Mouse (Mus musculus): ENCODE measurements around the gene Ripor3. TPM values are rescaled to one million over a fixed set of nuclear protein-coding genes. Genes with fewer than 3 reads are reported as not detected.

Ripor3 gene
- polyA plus RNA-seq, 1 experiment, result 5.3 TPM

DNA sequence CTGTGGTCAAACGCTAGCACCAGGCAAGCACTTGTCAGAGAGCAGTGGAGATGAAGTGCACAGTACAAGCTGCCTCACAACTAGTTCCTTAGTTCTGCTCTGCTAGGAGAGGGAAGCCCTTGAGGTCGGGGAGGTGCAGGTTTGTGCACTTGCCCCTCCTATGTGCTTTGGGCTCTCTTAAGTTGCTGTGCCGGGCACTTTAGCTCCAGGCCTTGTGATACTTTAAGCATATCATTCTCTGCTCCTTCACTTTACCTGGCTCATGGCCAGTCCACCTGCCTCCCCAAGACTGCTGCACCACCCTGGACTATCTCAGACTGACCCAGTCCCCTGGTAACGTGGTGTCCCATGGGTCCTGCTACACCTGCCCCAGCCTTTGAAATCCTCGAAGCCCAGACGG is 62.4 kb downstream of the Ripor3 start:
- no peak for DNase-seq (ENCODE audit: low read depth in 1 of 2, low spot score in 2 of 2)
- Histone ChIP-seq H3K4me3 (ENCODE audit: extremely low read depth, insufficient read depth, insufficient read length) (no peak overlapping the region), H3K27ac (ENCODE audit: insufficient read depth, low read length) (peak overlapping the region; percentile 59), H3K36me3 (ENCODE audit: control insufficient read depth, insufficient read depth, low read length) (no peaks in the 10 kb centered on the region), H3K27me3 (ENCODE audit: control insufficient read depth, insufficient read depth, low read length) (no peaks in the 10 kb centered on the region), H3K4me1 (ENCODE audit: control insufficient read depth, insufficient read depth, insufficient read length) (peaks cover 69% of the 10 kb centered on the region; the same call in 1 of the 2 replicates)
- WGBS, result 45% methylated on average over 6 of the region's 6 CpGs
- TF ChIP-seq CTCF (IDR thresholded peaks at IDR 0.05; ENCODE audit: extremely low read depth, insufficient read depth, insufficient read length, insufficient replicate concordance) (no peak), POLR2A (IDR thresholded peaks at IDR 0.05; ENCODE audit: low read depth, low read length) (no peak)

GRCm38 (mm10) chr2:167947251-167947650 is 63.2 kb downstream of the Ripor3 start:
- H3K27me3 ChIP-seq (ENCODE audit: control insufficient read depth, insufficient read depth, low read length), result no peaks in the 10 kb centered on the region
- H3K27ac ChIP-seq (ENCODE audit: insufficient read depth, low read length), result no peak overlapping the region
- DNase-seq (ENCODE audit: low read depth in 1 of 2, low spot score in 2 of 2), result no peak
- TF ChIP-seq CTCF (IDR thresholded peaks at IDR 0.05; ENCODE audit: extremely low read depth, insufficient read depth, insufficient read length, insufficient replicate concordance), result no peak
- 73% methylated on average over 3 of the region's 3 CpGs for WGBS
- H3K4me3 ChIP-seq (ENCODE audit: extremely low read depth, insufficient read depth, insufficient read length), result no peak overlapping the region
- H3K36me3 ChIP-seq (ENCODE audit: control insufficient read depth, insufficient read depth, low read length), result no peaks in the 10 kb centered on the region
- H3K4me1 ChIP-seq (ENCODE audit: control insufficient read depth, insufficient read depth, insufficient read length), result peaks cover 73% of the 10 kb centered on the region; the same call in 1 of the 2 replicates

GRCm38 (mm10) chr2:167945451-167945850 is 65.0 kb downstream of the Ripor3 start:
- no peaks in the 10 kb centered on the region for H3K36me3 ChIP-seq (ENCODE audit: control insufficient read depth, insufficient read depth, low read length)
- 80% methylated on average over 5 of the region's 5 CpGs for WGBS

GRCm38 (mm10) chr2:167944193-167944592 is 66.2 kb downstream of the Ripor3 start:
- Histone ChIP-seq H3K36me3 (ENCODE audit: control insufficient read depth, insufficient read depth, low read length) (no peaks in the 10 kb centered on the region), H3K4me3 (ENCODE audit: extremely low read depth, insufficient read depth, insufficient read length) (no peak overlapping the region), H3K27ac (ENCODE audit: insufficient read depth, low read length) (peak overlapping the region; percentile 97), H3K4me1 (ENCODE audit: control insufficient read depth, insufficient read depth, insufficient read length) (peaks cover 80% of the 10 kb centered on the region), H3K27me3 (ENCODE audit: control insufficient read depth, insufficient read depth, low read length) (no peaks in the 10 kb centered on the region)
- DNase-seq (ENCODE audit: low read depth in 1 of 2, low spot score in 2 of 2), result no peak
- TF ChIP-seq POLR2A (IDR thresholded peaks at IDR 0.05; ENCODE audit: low read depth, low read length) (no peak), CTCF (IDR thresholded peaks at IDR 0.05; ENCODE audit: extremely low read depth, insufficient read depth, insufficient read length, insufficient replicate concordance) (no peak)
- WGBS, result 87% methylated on average over 3 of the region's 3 CpGs

More at GRCm38 (mm10) chr2:167945451-167945850, 65.0 kb downstream of the Ripor3 start:
- Histone ChIP-seq H3K27me3 (ENCODE audit: control insufficient read depth, insufficient read depth, low read length) (no peaks in the 10 kb centered on the region), H3K4me3 (ENCODE audit: extremely low read depth, insufficient read depth, insufficient read length) (no peak overlapping the region), H3K27ac (ENCODE audit: insufficient read depth, low read length) (no peak overlapping the region), H3K4me1 (ENCODE audit: control insufficient read depth, insufficient read depth, insufficient read length) (peaks cover 80% of the 10 kb centered on the region; the same call in 1 of the 2 replicates)
- no peak for TF ChIP-seq CTCF (IDR thresholded peaks at IDR 0.05; ENCODE audit: extremely low read depth, insufficient read depth, insufficient read length, insufficient replicate concordance)
- DNase-seq (ENCODE audit: low read depth in 1 of 2, low spot score in 2 of 2), result no peak

- peak in 1 of 2 experiments; percentile 71 for DNase-seq (ENCODE audit: low read depth in 1 of 2, low spot score in 2 of 2)
- TF ChIP-seq POLR2A (IDR thresholded peaks at IDR 0.05; ENCODE audit: low read depth, low read length) (no peak), CTCF (IDR thresholded peaks at IDR 0.05; ENCODE audit: extremely low read depth, insufficient read depth, insufficient read length, insufficient replicate concordance) (no peak)
- WGBS, result 6% methylated on average over 12 of the region's 12 CpGs
Measured at GRCm38 (mm10) chr2:167942926-167943633, 67.3 kb downstream of the Ripor3 start.

DNA sequence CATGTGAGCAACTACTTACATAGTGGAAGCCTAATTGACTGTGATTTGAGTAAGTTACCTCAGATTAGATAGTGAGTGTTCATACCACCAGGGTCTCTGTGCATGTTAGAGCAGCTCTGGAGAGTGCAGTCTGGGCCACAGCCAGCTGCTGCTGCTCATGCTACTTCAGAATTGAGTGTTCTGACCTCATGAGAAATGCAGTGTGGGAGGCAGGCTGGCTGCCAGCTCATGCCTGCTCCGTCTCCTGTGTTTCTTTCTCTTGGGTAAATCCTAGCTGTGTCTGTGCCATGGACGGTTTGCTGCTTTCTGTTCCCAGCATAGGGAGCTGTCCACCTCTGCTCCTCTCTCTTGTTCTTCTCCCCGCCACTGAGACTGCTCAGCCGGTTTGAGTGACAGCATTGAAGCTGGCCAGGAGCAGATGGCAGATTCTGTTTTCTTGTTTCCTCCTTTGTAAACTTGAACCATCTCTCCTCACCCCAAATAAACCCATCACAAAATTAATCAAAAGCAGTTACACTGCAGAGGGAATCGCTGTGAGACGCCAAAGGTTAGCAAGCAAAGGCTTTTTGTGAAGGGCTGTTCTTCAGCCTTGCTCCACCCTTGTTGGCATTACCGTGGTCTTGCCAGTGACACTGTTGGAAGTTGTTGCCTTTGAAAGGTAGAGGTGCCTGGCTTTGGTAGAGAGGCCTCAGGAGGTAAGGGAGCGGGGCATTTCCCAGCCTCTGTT is 68.1 kb downstream of the Ripor3 start:
- 11% methylated on average over 8 of the region's 8 CpGs for WGBS
- TF ChIP-seq CTCF (IDR thresholded peaks at IDR 0.05; ENCODE audit: extremely low read depth, insufficient read depth, insufficient read length, insufficient replicate concordance), result no peak
- TF ChIP-seq POLR2A (IDR thresholded peaks at IDR 0.05; ENCODE audit: low read depth, low read length), result no peak
- Histone ChIP-seq H3K4me3 (ENCODE audit: extremely low read depth, insufficient read depth, insufficient read length) (peak overlapping the region; percentile 15; the same call in 1 of the 2 replicates), H3K27ac (ENCODE audit: insufficient read depth, low read length) (peak overlapping the region; percentile 97), H3K36me3 (ENCODE audit: control insufficient read depth, insufficient read depth, low read length) (no peaks in the 10 kb centered on the region), H3K4me1 (ENCODE audit: control insufficient read depth, insufficient read depth, insufficient read length) (peaks cover 71% of the 10 kb centered on the region), H3K27me3 (ENCODE audit: control insufficient read depth, insufficient read depth, low read length) (no peaks in the 10 kb centered on the region)
- peak in 1 of 2 experiments; percentile 21 for DNase-seq (ENCODE audit: low read depth in 1 of 2, low spot score in 2 of 2)

More at GRCm38 (mm10) chr2:167942926-167943633, 67.3 kb downstream of the Ripor3 start:
- peak overlapping the region; percentile 45; the same call in 1 of the 2 replicates for H3K4me3 ChIP-seq (ENCODE audit: extremely low read depth, insufficient read depth, insufficient read length)
- no peaks in the 10 kb centered on the region for H3K27me3 ChIP-seq (ENCODE audit: control insufficient read depth, insufficient read depth, low read length)
- no peaks in the 10 kb centered on the region for H3K36me3 ChIP-seq (ENCODE audit: control insufficient read depth, insufficient read depth, low read length)
- peaks cover 77% of the 10 kb centered on the region for H3K4me1 ChIP-seq (ENCODE audit: control insufficient read depth, insufficient read depth, insufficient read length)
- peak overlapping the region; percentile 97 for H3K27ac ChIP-seq (ENCODE audit: insufficient read depth, low read length)

Measured in spleen, adult 2 months (tissue).